Mouse (Mus musculus): Measurements from ENCODE around the gene AK157302. TPM values are rescaled to one million over a fixed set of nuclear protein-coding genes. Genes with fewer than 3 reads are reported as not detected.
"Not testable (repeated sequence)": the region's sequence is repeated elsewhere in the genome, so short reads cannot be mapped to it uniquely, and the experiment has no call there.

AK157302 gene
- 10 to 100 TPM; 26.8 TPM for total RNA-seq (2021)

- no peak for DNase-seq (ENCODE audit: low spot score)
- intact Hi-C loops (cut with DNase I) = no loop called here
Observed at GRCm38 (mm10) chr13:21495080-21495479, at the start of gene AK157302. Gene AK157302 (plus strand): TSS chr13:21495223.

- intact Hi-C loops (cut with DNase I) = no loop called here
- DNase-seq (ENCODE audit: low spot score) = no peak
Observed at GRCm38 (mm10) chr13:21446796-21447195, 48.2 kb upstream of the AK157302 start.

DNA sequence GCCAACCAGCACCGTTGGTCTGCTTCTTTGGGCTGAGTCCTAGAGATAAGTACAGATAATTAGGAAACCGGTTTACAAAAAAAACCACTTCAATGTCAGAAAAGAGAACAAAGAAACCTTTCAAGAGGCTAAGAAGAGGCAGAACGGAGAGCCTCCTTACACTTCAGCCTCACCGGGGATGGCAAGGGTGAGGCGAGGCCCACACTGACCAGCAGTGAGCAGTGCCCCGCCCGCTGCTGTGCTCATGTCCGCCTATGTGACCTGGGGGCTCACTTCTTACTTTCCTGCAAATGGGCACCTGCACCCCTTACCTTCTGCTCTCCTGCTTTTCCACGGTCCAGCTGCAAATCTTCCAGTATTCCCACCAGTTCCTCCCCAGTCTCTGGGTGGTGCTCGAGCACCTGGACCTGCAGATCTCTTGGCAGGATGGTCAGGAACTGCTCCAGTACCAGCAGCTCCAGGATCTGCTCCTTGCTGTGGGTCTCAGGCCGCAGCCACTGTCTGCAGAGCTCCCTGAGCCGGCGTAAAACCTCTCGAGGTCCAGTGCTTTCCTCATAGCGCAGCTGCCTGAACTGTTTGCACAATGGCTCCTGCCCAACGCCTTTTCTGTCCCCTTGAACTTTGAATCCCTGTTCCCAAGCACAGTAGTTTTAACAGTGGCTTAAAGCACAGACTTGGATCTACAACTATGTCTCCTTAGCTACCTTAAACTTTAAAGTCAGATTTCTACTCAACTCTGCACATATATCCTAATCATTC, 47.0 kb upstream of the AK157302 start:
- intact Hi-C loops (cut with DNase I) = no loop called here
- no peak for DNase-seq (ENCODE audit: low spot score)

GRCm38 (mm10) chr13:21453042-21453441, 42.0 kb upstream of the AK157302 start:
- intact Hi-C loops (cut with DNase I) = loop anchor here (1.0 to 2.0 kb wide), 4 partner anchors 50 to 91 kb away; partner anchors contain the start of genes Zkscan3, Zkscan8 and Zscan12

GRCm38 (mm10) chr13:21453449-21453848, 41.6 kb upstream of the AK157302 start, which contains the start of gene Zscan26:
Gene Zscan26 (minus strand): TSS chr13:21453730.
- intact Hi-C loops (cut with DNase I) = loop anchor here (1.0 to 2.0 kb wide), 4 partner anchors 51 to 91 kb away; partner anchors contain the start of genes Zkscan3, Zkscan8 and Zscan12
- peak; percentile 67 for DNase-seq (ENCODE audit: low spot score)

More at GRCm38 (mm10) chr13:21453042-21453441, 42.0 kb upstream of the AK157302 start:
- no peak for DNase-seq (ENCODE audit: low spot score)

DNA sequence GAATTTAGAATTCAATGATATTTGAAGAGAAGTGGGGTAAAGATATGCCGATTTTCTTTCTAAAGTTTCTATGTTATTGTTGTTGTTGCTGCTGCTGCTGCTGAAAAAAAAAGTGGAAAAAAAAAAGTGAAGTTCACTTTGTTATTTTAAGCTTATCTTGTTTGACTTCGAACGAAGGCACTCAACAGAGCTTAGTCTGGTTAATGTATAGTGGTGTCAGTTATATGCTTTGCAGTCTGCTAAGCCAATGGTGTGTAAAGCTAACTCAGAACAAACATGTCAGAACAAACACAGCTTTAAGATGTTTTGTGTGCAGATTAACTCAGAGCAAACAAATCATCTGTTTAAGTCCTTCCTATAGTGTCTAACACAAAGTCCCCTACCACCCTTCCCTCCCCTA, 40.9 kb upstream of the AK157302 start:
- intact Hi-C loops (cut with DNase I) = no loop called here

GRCm38 (mm10) chr13:21456347-21456746, 38.7 kb upstream of the AK157302 start:
- intact Hi-C loops (cut with DNase I) = no loop called here
- no peak for DNase-seq (ENCODE audit: low spot score)

More for the DNA sequence above, 40.9 kb upstream of the AK157302 start:
- DNase-seq (ENCODE audit: low spot score) = no peak

GRCm38 (mm10) chr13:21462516-21462915, 32.5 kb upstream of the AK157302 start:
- intact Hi-C loops (cut with DNase I); DNase-seq (ENCODE audit: low spot score): not testable (repeated sequence)

DNA sequence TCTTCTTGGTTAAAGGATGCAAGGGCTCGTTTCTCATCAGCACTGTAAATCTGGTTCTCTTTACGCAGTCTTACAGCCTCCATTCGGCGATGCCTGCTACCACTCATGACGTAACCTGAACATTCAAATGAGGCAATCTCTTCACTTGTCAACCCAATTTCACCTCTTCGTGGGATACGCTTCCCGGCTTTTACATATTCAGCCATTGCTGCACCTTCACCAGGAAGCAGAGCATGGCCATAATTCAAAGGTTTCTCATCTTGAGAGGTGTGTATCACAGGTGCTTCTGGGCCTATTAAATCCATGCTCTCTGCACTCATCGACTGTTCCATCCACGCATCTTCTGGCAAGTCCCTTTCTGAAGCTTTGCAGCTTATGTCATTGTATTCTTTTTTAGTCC, 27.7 kb upstream of the AK157302 start:
- no peak for DNase-seq (ENCODE audit: low spot score)
- intact Hi-C loops (cut with DNase I) = loop anchor here (5.0 kb wide), 2 partner anchors 40 to 65 kb away; partner anchors contain the start of gene Zkscan8

DNA sequence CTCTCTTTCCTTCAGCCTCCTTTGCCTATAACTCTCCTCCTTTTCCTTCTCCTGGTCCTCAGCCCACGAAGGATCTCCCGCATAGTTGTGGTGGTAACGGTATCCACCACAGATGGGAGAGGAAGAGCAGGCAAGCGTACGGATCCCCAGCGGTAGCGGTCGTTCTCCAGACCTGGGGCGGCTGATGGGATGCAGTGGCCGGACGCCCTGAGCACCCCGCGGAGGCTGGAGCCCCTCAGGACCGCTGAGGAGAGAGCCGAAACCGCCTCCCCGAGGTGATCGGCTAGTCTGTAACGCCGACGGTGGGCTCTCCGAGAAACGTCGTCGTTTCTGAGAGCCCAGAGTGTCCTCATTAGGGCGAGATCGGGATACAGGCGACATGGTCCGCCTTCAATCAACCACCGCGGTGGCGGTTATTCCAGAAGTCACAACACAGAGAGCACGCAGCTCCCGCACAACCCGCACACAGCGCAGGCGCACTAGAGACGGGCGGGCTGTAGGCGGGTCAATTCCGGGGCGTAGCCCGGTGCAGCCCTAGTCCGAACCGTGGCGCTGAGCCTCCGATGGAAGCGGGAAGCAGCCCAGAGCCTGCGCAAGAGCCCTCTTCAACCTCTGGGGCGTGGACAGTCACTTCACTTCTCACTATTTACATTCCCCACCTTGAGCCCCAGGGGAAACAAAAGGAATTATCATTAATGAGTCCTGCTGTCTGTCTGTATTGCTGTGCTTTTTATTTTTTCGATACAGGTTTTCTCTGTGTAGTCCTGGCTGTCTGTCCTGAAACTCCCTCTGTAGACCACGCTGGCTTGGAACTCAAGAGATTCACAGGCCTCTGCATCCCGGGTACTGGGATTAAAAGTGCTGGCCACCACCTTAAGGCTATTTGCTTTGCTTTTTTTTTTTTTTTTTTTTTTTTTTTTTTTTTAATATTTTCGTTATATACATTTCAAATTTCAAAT, 26.7 kb upstream of the AK157302 start, which contains the start of gene Nkapl:
Gene Nkapl, minus strand, starts transcription at position 449 of the 959 bp plus-strand sequence.
- DNase-seq (ENCODE audit: low spot score) = peak; percentile 65
- intact Hi-C loops (cut with DNase I) = loop anchor here (5.0 kb wide), 2 partner anchors 39 to 64 kb away; partner anchors contain the start of gene Zkscan8

DNA sequence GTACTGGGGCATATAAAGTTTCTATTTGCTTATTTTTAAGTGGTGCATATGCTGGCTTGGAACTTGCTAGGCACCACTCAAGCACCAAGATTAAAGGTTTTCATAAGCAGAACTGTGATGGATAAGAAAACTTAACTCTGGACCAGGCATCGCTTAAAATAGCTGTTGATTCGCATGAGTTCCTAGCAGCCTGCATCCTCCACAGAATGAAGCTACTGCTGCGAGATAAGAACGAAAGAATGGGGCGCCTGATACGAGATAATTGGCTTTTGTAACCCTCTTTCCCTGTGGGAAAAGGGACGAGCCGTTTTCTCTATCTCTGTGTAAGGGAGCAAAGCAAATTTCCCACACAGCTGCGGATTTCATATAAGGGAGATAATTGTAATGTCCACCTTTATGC, 25.9 kb upstream of the AK157302 start:
- intact Hi-C loops (cut with DNase I) = loop anchor here (5.0 kb wide), 2 partner anchors 38 to 63 kb away; partner anchors contain the start of gene Zkscan8

GRCm38 (mm10) chr13:21472427-21472826, 22.6 kb upstream of the AK157302 start:
- no peak for DNase-seq (ENCODE audit: low spot score)
- intact Hi-C loops (cut with DNase I) = no loop called here

More for the DNA sequence above, 25.9 kb upstream of the AK157302 start:
- no peak for DNase-seq (ENCODE audit: low spot score)

DNA sequence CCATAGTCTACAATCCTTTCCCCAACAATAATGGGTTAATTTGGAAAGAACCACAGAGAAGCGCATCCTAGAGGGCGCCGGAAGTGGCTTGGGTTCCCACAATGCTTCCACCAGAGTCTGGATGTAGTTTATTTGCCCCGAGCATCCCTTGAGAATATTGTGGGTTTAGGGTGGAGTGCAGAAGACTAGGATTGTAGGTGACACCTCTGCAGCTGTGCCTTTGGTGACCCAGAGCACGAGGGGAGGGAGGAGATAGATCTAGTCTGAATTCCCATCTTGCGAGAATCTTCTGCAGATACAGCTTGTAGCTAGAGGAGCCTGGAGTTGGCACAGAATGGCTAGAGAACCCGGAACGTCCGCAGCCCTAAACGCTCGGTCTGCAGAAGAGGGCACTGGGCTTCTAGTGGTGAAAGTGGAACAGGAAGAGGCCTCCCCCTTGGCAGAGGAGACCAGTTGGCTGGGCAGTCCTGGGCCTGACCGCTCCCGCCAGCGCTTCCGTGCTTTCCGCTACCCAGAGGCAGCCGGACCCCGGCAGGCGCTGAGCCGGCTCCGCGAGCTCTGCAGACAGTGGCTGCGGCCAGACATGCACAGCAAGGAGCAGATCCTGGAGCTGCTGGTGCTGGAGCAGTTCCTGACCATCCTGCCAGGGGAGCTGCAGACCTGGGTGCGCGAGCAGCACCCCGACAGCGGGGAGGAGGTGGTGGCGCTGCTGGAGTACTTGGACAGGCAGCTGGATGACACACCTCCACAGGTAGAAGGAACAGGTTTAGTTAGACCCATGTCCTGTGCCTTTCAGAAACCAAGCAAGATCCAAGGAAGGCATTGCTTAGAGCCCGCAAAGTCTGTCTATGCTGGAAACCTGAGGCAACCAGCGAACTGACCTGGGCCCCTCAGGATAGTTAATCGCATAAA, 16.0 kb upstream of the AK157302 start, which contains the start of the genes Zkscan4 and Gm10065:
Gene Zkscan4, plus strand, starts transcription at position 149 of the 912 bp plus-strand sequence.
Gene Gm10065, minus strand, starts transcription at position 683 of the 912 bp plus-strand sequence.
- DNase-seq (ENCODE audit: low spot score) = peak; percentile 30
- intact Hi-C loops (cut with DNase I) = not testable (repeated sequence)

DNA sequence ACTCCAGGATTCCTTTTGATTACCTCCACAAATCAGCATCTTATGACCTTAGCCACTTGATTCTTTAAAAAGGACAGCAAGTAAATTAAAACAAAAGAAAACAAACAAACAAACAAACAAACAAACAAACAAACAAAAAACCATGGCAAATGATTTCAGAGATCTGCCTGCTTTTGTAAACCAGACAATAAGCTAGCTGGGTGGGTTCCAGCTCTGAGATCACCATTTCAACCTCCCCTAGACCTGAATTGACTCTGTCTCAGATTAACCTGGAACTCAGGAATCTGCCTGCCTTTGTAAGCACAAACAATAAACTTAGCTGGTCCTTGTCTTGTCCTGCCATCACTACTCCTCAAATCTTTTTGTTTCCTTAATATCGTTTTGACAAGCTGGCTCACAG, 8.1 kb upstream of the AK157302 start:
- no peak for DNase-seq (ENCODE audit: low spot score)
- intact Hi-C loops (cut with DNase I) = no loop called here

- intact Hi-C loops (cut with DNase I) = no loop called here
- no peak for DNase-seq (ENCODE audit: low spot score)
Observed at GRCm38 (mm10) chr13:21492847-21493246, 2.2 kb upstream of the AK157302 start.

DNA sequence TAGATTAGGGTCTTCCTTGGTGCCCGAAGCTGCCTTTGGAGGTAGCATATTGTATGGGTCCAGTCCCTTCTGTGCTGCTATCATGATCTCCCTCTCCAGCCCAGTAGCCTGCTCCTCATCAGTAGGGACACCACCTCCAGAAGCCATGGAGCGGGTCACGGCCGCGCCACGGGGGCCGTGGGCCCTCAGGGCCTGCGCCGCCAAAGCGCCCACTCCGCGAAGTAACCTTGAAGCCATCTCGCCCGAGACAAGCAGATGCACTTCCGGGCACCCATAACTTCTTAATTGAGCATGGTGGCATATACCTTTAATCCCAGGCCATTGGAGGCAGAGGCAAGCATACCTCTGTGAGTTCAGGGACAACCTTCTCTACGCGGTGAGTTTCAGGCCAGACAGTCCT, 6.2 kb downstream of the AK157302 start, which contains the start of gene Gm11273:
Gene Gm11273, minus strand, starts transcription at position 237 of the 400 bp plus-strand sequence.
- DNase-seq (ENCODE audit: low spot score); intact Hi-C loops (cut with DNase I): not testable (repeated sequence)

GRCm38 (mm10) chr13:21502296-21502695, 7.3 kb downstream of the AK157302 start:
- DNase-seq (ENCODE audit: low spot score) = no peak
- intact Hi-C loops (cut with DNase I) = no loop called here

DNA sequence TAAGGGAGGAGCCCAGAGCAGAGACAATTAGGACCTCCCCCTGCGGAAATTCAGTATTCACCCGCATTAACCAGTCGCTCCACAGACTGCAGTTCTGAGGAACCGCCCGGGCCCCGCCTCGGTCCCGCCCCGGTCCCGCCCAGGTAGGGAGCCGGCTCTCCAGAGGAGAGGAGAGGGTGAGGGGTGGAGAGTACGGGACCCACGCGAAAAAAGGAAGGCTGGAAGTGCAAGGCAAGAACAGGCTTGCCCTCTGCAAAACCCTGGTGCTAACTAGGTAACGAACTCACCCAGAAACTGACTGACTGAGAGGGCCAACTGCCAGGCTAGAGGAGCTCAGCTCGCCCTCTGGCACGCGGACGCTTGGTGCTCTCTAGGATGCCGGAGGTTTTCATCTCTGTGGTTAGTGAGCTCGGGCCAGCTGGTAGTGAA, 11.2 kb downstream of the AK157302 start:
- intact Hi-C loops (cut with DNase I) = loop anchor here (1.0 to 5.0 kb wide), 4 partner anchors 25 to 97 kb away; partner anchors contain the start of genes Nkapl, Zkscan8 and Zscan26

More for the DNA sequence above, 11.2 kb downstream of the AK157302 start:
- peak; percentile 63 for DNase-seq (ENCODE audit: low spot score)

Measured in heart, postnatal 25 days (tissue).